Mouse (Mus musculus): Measurements from ENCODE around the gene Sfpq.

DNA sequence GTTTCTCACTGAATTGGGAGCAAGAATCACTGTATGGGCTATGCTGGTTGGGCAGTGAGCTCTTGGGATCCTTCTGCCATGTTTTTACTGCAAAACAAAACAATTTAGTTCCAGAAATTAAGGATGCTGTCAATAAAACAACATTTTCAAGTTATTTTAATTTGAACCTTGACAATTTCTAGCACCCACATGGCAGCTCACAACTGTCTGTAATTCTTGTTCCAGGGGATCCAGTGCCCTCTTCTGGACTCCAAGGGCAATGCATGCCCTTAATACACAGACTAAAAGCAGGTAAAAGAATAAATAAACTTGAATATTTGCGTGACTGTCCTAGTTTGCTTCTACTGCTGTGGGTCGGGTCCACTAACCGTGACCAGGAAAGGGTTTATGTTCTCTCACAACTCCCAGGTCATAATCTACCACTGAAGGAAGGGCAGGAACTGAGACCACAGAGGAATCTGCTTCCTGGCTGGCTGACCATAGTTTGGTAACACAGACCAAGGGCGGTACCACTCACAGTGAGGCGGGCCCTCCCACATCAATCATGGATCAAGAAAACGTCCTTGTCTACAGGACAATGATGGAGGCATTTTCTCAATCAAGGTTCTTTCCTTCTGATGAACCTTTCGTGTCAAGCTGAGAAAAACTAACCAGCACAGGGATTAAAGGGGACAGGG lies 33.5 kb downstream of the Sfpq start:
- TF ChIP-seq CHD2 (IDR thresholded peaks at IDR 0.05; ENCODE audit: low read depth, low read length) = no peak
- TF ChIP-seq HCFC1 (IDR thresholded peaks at IDR 0.05; ENCODE audit: borderline replicate concordance, insufficient read depth, low read length) = no peak
- TF ChIP-seq ZNF384 (IDR thresholded peaks at IDR 0.05; ENCODE audit: low read depth, low read length) = no peak
- no peak for TF ChIP-seq ZC3H11A (IDR thresholded peaks at IDR 0.05; ENCODE audit: borderline replicate concordance, low read depth, low read length)
- TF ChIP-seq MAFK (IDR thresholded peaks at IDR 0.05; ENCODE audit: insufficient read depth, low read depth, low read length) = no peak
